Mouse (Mus musculus) CH12.LX (cell line): ENCODE data around the gene Hspbp1. TPM values are rescaled to one million over a fixed set of nuclear protein-coding genes. Genes with fewer than 3 reads are reported as not detected.

Source experiments
- DNase-seq: peaks from one replicate; pipeline ENCODE4 v3.0.0-alpha.2; 2013; ENCODE audit errors: extremely low read depth
- H3K27ac ChIP-seq: 2 replicates; pipeline ENCODE4 v1.5.1; 2012; ENCODE audit warnings: low read depth, mild to moderate bottlenecking, control low read depth, moderate library complexity; ENCODE audit not compliant: insufficient read depth
- H3K27me3 ChIP-seq: replicated peaks from 2 replicates; pipeline ENCODE3; 2012; ENCODE audit warnings: inconsistent platforms
- H3K36me3 ChIP-seq, 2 experiments: replicated peaks in 1 of 2; 2 replicates each; pipeline versions ENCODE3 to v1.6.1; 2012; ENCODE audit warnings: inconsistent platforms in 1 of 2, low read length in 1 of 2, mild to moderate bottlenecking in 1 of 2, mixed read lengths in 1 of 2, moderate library complexity in 1 of 2; ENCODE audit not compliant: control insufficient read depth in 1 of 2, insufficient read depth in 1 of 2
- H3K4me1 ChIP-seq, 2 experiments: 2 replicates each; pipeline ENCODE4 v1.6.1; 2012; ENCODE audit warnings: inconsistent platforms in 1 of 2, moderate library complexity in 1 of 2; ENCODE audit not compliant: insufficient read depth in 2 of 2, control insufficient read depth in 1 of 2
- H3K4me2 ChIP-seq: 2 replicates; pipeline ENCODE4 v1.6.1; 2012; ENCODE audit warnings: low read depth, mild to moderate bottlenecking, control low read depth; ENCODE audit not compliant: poor library complexity, insufficient read depth, severe bottlenecking
- H3K4me3 ChIP-seq, 3 experiments: fragments of 150-350 bp in 1 of 3; sonication (generic) in 1 of 3; replicated peaks in 1 of 3; 2 replicates each; pipeline versions ENCODE3 to v1.5.1; 2011 to 2012; ENCODE audit warnings: low read depth in 2 of 3, low read length in 2 of 3, mild to moderate bottlenecking in 2 of 3, moderate library complexity in 2 of 3, control low read depth in 1 of 3, improper control_type of control experiment in 1 of 3, inconsistent platforms in 1 of 3, mixed read lengths in 1 of 3; ENCODE audit not compliant: poor library complexity in 1 of 3
- H3K79me2 ChIP-seq: replicated peaks from 2 replicates; pipeline ENCODE4 v1.6.1; 2012; ENCODE audit warnings: mild to moderate bottlenecking, moderate library complexity; ENCODE audit not compliant: control insufficient read depth, poor library complexity, insufficient read depth, severe bottlenecking; ENCODE audit errors: extremely low read depth
- H3K9ac ChIP-seq: 2 replicates; pipeline ENCODE4 v1.6.1; 2012; ENCODE audit warnings: low read depth, mild to moderate bottlenecking, control low read depth, moderate library complexity; ENCODE audit not compliant: insufficient read depth
- H3K9me3 ChIP-seq: replicated peaks from 2 replicates; pipeline ENCODE3; 2012; ENCODE audit warnings: low read length, inconsistent platforms, mixed read lengths
- BHLHE40 ChIP-seq: IDR thresholded peaks from 2 replicates; pipeline ENCODE4 v1.6.1; 2011; ENCODE audit warnings: mild to moderate bottlenecking, low read depth, low read length, improper control_type of control experiment
- CHD1 ChIP-seq: IDR thresholded peaks from 2 replicates; pipeline ENCODE4 v1.6.1; 2012; ENCODE audit warnings: low read depth, low read length, improper control_type of control experiment, inconsistent platforms
- CHD2 ChIP-seq: IDR thresholded peaks from 2 replicates; pipeline ENCODE4 v1.6.1; 2011; ENCODE audit warnings: low read length, improper control_type of control experiment
- E2F4 ChIP-seq: IDR thresholded peaks from 2 replicates; pipeline ENCODE4 v1.6.1; 2011; ENCODE audit warnings: low read depth, low read length, improper control_type of control experiment; ENCODE audit not compliant: insufficient replicate concordance
- EP300 ChIP-seq: IDR thresholded peaks from 2 replicates; pipeline ENCODE4 v1.6.1; 2011; ENCODE audit warnings: low read length, improper control_type of control experiment
- ETS1 ChIP-seq: conservative IDR thresholded peaks from 2 replicates; pipeline ENCODE4 v1.6.1; 2012; ENCODE audit warnings: low read depth, mild to moderate bottlenecking, inconsistent platforms, low read length, improper control_type of control experiment, moderate library complexity
- GABPA ChIP-seq: IDR thresholded peaks from 2 replicates; pipeline ENCODE4 v1.6.1; 2012; ENCODE audit warnings: low read depth, low read length, improper control_type of control experiment, inconsistent platforms; ENCODE audit not compliant: insufficient replicate concordance
- HCFC1 ChIP-seq: IDR thresholded peaks from 2 replicates; pipeline ENCODE4 v1.6.1; 2012; ENCODE audit warnings: low read depth, mild to moderate bottlenecking, inconsistent platforms, low read length, improper control_type of control experiment
- KAT2A ChIP-seq: IDR thresholded peaks from 2 replicates; pipeline ENCODE4 v1.6.1; 2012; ENCODE audit warnings: low read length, improper control_type of control experiment, inconsistent platforms; ENCODE audit not compliant: insufficient replicate concordance
- MAFK ChIP-seq: IDR thresholded peaks from 2 replicates; pipeline ENCODE4 v1.6.1; 2011; ENCODE audit warnings: low read length, improper control_type of control experiment; ENCODE audit not compliant: insufficient replicate concordance
- MAZ ChIP-seq: IDR thresholded peaks from 2 replicates; pipeline ENCODE4 v1.6.1; 2012; ENCODE audit warnings: low read depth, mild to moderate bottlenecking, inconsistent platforms, low read length, improper control_type of control experiment, moderate library complexity
- MYC ChIP-seq: IDR thresholded peaks from 2 replicates; pipeline ENCODE4 v1.6.1; 2011; ENCODE audit warnings: low read depth, mild to moderate bottlenecking, improper control_type of control experiment, low read length
- NELFE ChIP-seq: IDR thresholded peaks from 2 replicates; pipeline ENCODE4 v1.6.1; 2011; ENCODE audit warnings: low read depth, low read length, improper control_type of control experiment
- PAX5 ChIP-seq: IDR thresholded peaks from 2 replicates; pipeline ENCODE4 v1.6.1; 2012; ENCODE audit warnings: low read length, inconsistent platforms, mixed read lengths
- POLR2A ChIP-seq: IDR thresholded peaks from 2 replicates; pipeline ENCODE4 v1.6.1; 2011; ENCODE audit warnings: low read depth, mild to moderate bottlenecking, improper control_type of control experiment, low read length
- RAD21 ChIP-seq: IDR thresholded peaks from 2 replicates; pipeline ENCODE4 v1.6.1; 2011; ENCODE audit warnings: low read depth, mild to moderate bottlenecking, low read length, improper control_type of control experiment, moderate library complexity
- TCF12 ChIP-seq: IDR thresholded peaks from 2 replicates; pipeline ENCODE4 v1.6.1; 2014; ENCODE audit warnings: low read depth, mild to moderate bottlenecking, inconsistent platforms, low read length, improper control_type of control experiment
- USF1 ChIP-seq: IDR thresholded peaks from 2 replicates; pipeline ENCODE4 v1.6.1; 2014; ENCODE audit warnings: low read depth, mild to moderate bottlenecking, inconsistent platforms, low read length, improper control_type of control experiment
- USF2 ChIP-seq: conservative IDR thresholded peaks from 2 replicates; pipeline ENCODE4 v1.6.1; 2011; ENCODE audit warnings: low read depth, low read length, improper control_type of control experiment
- ZC3H11A ChIP-seq: IDR thresholded peaks from 2 replicates; pipeline ENCODE4 v1.6.1; 2012; ENCODE audit warnings: low read depth, mild to moderate bottlenecking, inconsistent platforms, low read length, improper control_type of control experiment
- ZKSCAN1 ChIP-seq: IDR thresholded peaks from 2 replicates; pipeline ENCODE4 v1.6.1; 2012; ENCODE audit warnings: low read depth, inconsistent platforms, low read length, improper control_type of control experiment, borderline replicate concordance
- ZNF384 ChIP-seq: IDR thresholded peaks from 2 replicates; pipeline ENCODE4 v1.6.1; 2012; ENCODE audit warnings: low read depth, low read length, improper control_type of control experiment, inconsistent platforms
- dilution Hi-C: fragments of 300-500 bp; cut with MboI; formaldehyde crosslinking; loops from 2 replicates; pipeline ENCODE4 v1.14.3; 2020; ENCODE audit warnings: low sequenced_read_pairs; ENCODE audit not compliant: extremely low pct_unique_long_range_greater_than_20kb, extremely low pct_ligation_motif_present
- in situ Hi-C: fragments of 300-500 bp; cut with MboI; formaldehyde crosslinking; loops from 3 replicates; pipeline ENCODE4 v1.14.3; 2019; ENCODE audit warnings: low sequenced_read_pairs, low pct_ligation_motif_present, low pct_unique_long_range_greater_than_20kb, mixed read lengths
- polyA plus RNA-seq: library from polyadenylated mRNA; unstranded; fragments of >175 nt; gene quantifications from 2 replicates; pipeline ENCODE4 v1.2.1, GENCODE M21; 2012; ENCODE audit warnings: low read depth; ENCODE audit not compliant: insufficient read length
- total RNA-seq, 2 experiments: library from RNA; depleted of rRNA; stranded (reverse); fragments of 300-350 nt in 1 of 2; fragments of >200 nt in 1 of 2; gene quantifications; 2 replicates each; pipeline ENCODE4 v1.2.3; 2012 to 2014

Gene Hspbp1
- total and polyA plus RNA-seq, 3 experiments: 90.6 to 131 (median 98.8) TPM

GRCm38 (mm10) chr7:4669156-4669555 is 15.7 kb downstream of the Hspbp1 start:
- Histone ChIP-seq H3K36me3 (peaks cover 65 to 87% of the 10 kb centered on the region in 2 experiments), H3K27ac (no peak overlapping the region), H3K4me2 (no peak overlapping the region)

GRCm38 (mm10) chr7:4668506-4668905 is 16.4 kb downstream of the Hspbp1 start:
- DNase-seq: no peak
- H3K79me2 ChIP-seq: no peaks in the 10 kb centered on the region; the same call in 1 of the 2 replicates
- TF ChIP-seq BHLHE40 (no peak), RAD21 (no peak), ZKSCAN1 (no peak), CHD1 (no peak), TCF12 (no peak), MAFK (no peak), MAZ (no peak), MYC (no peak), E2F4 (no peak), USF1 (no peak), GABPA (no peak), KAT2A (no peak), HCFC1 (no peak), PAX5 (no peak), CHD2 (no peak), POLR2A (no peak), ETS1 (no peak), EP300 (no peak)
- dilution Hi-C loops: no loop called here
- H3K9me3 ChIP-seq: no peaks in the 10 kb centered on the region
- no peak overlapping the region for H3K4me2 ChIP-seq
- H3K9ac ChIP-seq: no peak overlapping the region
- no peaks in the 10 kb centered on the region for H3K27me3 ChIP-seq
- H3K27ac ChIP-seq: no peak overlapping the region
- H3K4me1 ChIP-seq: peaks cover 11 to 14% of the 10 kb centered on the region in 2 experiments
- in situ Hi-C loops: no loop called here
- H3K36me3 ChIP-seq: peaks cover 64 to 83% of the 10 kb centered on the region in 2 experiments
- no peak overlapping the region for H3K4me3 ChIP-seq

More at GRCm38 (mm10) chr7:4669156-4669555, 15.7 kb downstream of the Hspbp1 start:
- DNase-seq: no peak
- dilution Hi-C loops (no loop called here), in situ Hi-C loops (no loop called here)
- TF ChIP-seq ZNF384 (no peak), ZC3H11A (no peak), ZKSCAN1 (no peak), USF2 (no peak), USF1 (no peak), PAX5 (no peak), GABPA (no peak), NELFE (no peak), KAT2A (no peak), ETS1 (no peak), MAZ (no peak)
- Histone ChIP-seq H3K4me1 (peaks cover 7 to 10% of the 10 kb centered on the region in 2 experiments), H3K4me3 (no peak overlapping the region), H3K27me3 (no peaks in the 10 kb centered on the region), H3K9me3 (no peaks in the 10 kb centered on the region), H3K79me2 (no peaks in the 10 kb centered on the region; the same call in 1 of the 2 replicates), H3K9ac (no peak overlapping the region)
